Mouse (Mus musculus): ENCODE results near the gene Ccdc69. TPM values are rescaled to one million over a fixed set of nuclear protein-coding genes. Genes with fewer than 3 reads are reported as not detected.

Gene Ccdc69
- polyA plus RNA-seq, 1 experiment from 2014 or later = 0.13 TPM

- ATAC-seq (ENCODE audit: low FRiP score) = no peak
- Histone ChIP-seq H3K4me1 (peaks cover 4% of the 10 kb centered on the region; the same call in 1 of the 2 replicates), H3K9me3 (no peaks in the 10 kb centered on the region), H3K36me3 (replicated peaks) (no peaks in the 10 kb centered on the region), H3K27ac (no peak overlapping the region), H3K27me3 (no peaks in the 10 kb centered on the region), H3K4me3 (replicated peaks) (no peak overlapping the region), H3K9ac (no peak overlapping the region), H3K4me2 (no peak overlapping the region)
- 84% methylated on average over 7 of the region's 7 CpGs for WGBS
Measured at GRCm38 (mm10) chr11:55093096-55093495, 15.2 kb upstream of the Ccdc69 start.

- no peak overlapping the region for H3K4me3 ChIP-seq (replicated peaks)
- H3K4me1 ChIP-seq = no peaks in the 10 kb centered on the region
- ATAC-seq (ENCODE audit: low FRiP score) = no peak
- H3K4me2 ChIP-seq = no peak overlapping the region
- no peaks in the 10 kb centered on the region; the same call in 1 of the 2 replicates for H3K27me3 ChIP-seq
- 81% methylated on average over 2 of the region's 2 CpGs for WGBS
- H3K27ac ChIP-seq = no peak overlapping the region
- H3K9ac ChIP-seq = no peak overlapping the region
- no peaks in the 10 kb centered on the region for H3K9me3 ChIP-seq
- H3K36me3 ChIP-seq (replicated peaks) = no peaks in the 10 kb centered on the region
Measured at GRCm38 (mm10) chr11:55089892-55090291, 12.0 kb upstream of the Ccdc69 start.

DNA sequence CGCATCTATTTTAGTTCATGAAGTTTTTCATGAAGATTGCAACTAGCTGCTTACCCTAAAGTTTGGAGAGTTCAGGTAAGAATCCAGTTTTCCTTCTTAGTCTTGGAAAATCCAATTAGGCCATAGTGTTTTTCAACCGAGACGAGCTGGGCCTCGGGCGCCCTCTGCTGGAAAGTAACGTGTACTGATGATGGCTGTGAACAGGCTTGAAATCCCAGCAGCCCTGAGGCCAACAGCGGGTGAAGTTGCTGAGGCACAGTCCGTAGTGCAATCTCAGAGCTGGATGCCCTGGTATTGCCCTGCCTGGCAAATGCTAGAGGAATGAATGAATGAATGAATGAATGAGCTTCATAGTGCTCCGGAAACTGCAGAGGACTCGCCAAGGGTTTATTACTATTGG lies 9.1 kb upstream of the Ccdc69 start:
- no peaks in the 10 kb centered on the region for H3K36me3 ChIP-seq (replicated peaks)
- H3K9me3 ChIP-seq = no peaks in the 10 kb centered on the region
- no peak overlapping the region for H3K9ac ChIP-seq
- 9% methylated on average over 10 of the region's 10 CpGs for WGBS
- no peak overlapping the region for H3K4me2 ChIP-seq
- H3K4me3 ChIP-seq (replicated peaks) = no peak overlapping the region
- H3K27ac ChIP-seq = no peak overlapping the region
- no peak for ATAC-seq (ENCODE audit: low FRiP score)
- no peaks in the 10 kb centered on the region; the same call in 1 of the 2 replicates for H3K27me3 ChIP-seq
- H3K4me1 ChIP-seq = no peaks in the 10 kb centered on the region

- no peak overlapping the region for H3K4me3 ChIP-seq (replicated peaks)
- H3K9me3 ChIP-seq = no peaks in the 10 kb centered on the region
- no peak overlapping the region for H3K9ac ChIP-seq
- ATAC-seq (ENCODE audit: low FRiP score) = no peak
- no peak overlapping the region for H3K27ac ChIP-seq
- H3K27me3 ChIP-seq = no peaks in the 10 kb centered on the region; the same call in 1 of the 2 replicates
- no peaks in the 10 kb centered on the region for H3K4me1 ChIP-seq
- WGBS = 68% methylated on average over 5 of the region's 5 CpGs
- H3K36me3 ChIP-seq (replicated peaks) = no peaks in the 10 kb centered on the region
- no peak overlapping the region for H3K4me2 ChIP-seq
Measured at GRCm38 (mm10) chr11:55085396-55085795, 7.5 kb upstream of the Ccdc69 start.

- Histone ChIP-seq H3K4me2 (no peak overlapping the region), H3K27ac (no peak overlapping the region), H3K9ac (no peak overlapping the region), H3K9me3 (no peaks in the 10 kb centered on the region), H3K27me3 (no peaks in the 10 kb centered on the region; the same call in 1 of the 2 replicates), H3K4me3 (replicated peaks) (no peak overlapping the region), H3K4me1 (no peaks in the 10 kb centered on the region), H3K36me3 (replicated peaks) (no peaks in the 10 kb centered on the region)
- no peak for ATAC-seq (ENCODE audit: low FRiP score)
- WGBS = 79% methylated on average over 4 of the region's 4 CpGs
Measured at GRCm38 (mm10) chr11:55084629-55085028, 6.7 kb upstream of the Ccdc69 start.

DNA sequence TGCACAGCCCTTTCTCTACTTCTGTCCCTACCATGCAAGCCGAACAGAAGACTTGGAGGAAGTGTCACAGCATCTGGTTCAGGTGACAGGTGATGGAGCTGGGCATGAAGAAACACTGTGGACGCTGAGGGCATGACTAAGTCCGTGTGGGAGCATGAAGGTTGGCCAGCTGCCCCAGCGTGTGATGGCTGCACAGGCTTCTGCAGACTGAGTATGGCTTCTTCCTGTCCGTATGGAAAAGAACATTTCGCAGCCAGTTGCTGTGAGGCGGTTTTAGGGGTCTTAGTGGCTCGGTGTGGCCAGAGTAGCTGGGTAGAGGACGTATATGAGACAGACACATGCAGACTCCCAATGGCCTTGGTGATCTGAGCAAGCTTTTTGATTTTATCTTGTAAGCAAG lies 3.3 kb upstream of the Ccdc69 start:
- peaks cover 31% of the 10 kb centered on the region for H3K27me3 ChIP-seq
- no peak overlapping the region for H3K9ac ChIP-seq
- 91% methylated on average over 9 of the region's 9 CpGs for WGBS
- H3K4me2 ChIP-seq = no peak overlapping the region
- peaks cover 15% of the 10 kb centered on the region for H3K4me1 ChIP-seq
- no peaks in the 10 kb centered on the region for H3K36me3 ChIP-seq (replicated peaks)
- no peaks in the 10 kb centered on the region for H3K9me3 ChIP-seq
- H3K4me3 ChIP-seq (replicated peaks) = no peak overlapping the region
- ATAC-seq (ENCODE audit: low FRiP score) = no peak
- no peak overlapping the region for H3K27ac ChIP-seq

DNA sequence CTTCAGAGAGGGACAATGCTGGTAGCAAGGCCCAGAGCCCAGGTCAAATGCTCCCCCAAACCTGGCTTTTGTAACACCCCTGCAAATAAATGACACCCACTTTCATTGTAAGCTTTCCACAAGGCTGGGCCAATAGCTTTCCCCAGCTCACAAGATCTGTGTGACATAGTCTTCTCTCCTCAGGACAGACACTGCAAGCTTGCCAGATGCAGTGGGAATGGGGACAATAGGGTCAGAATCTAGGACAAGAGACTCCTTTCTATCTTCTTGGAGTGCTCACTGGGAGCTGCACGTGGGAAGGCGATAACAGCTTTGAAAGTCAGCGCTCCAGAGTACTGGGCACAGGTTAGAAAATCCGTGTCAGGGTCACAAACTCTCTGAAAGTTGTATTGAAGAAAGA lies 1.2 kb upstream of the Ccdc69 start:
- ATAC-seq (ENCODE audit: low FRiP score) = no peak
- 59% methylated on average over 4 of the region's 4 CpGs for WGBS
- no peak overlapping the region for H3K27ac ChIP-seq
- no peak overlapping the region for H3K4me2 ChIP-seq
- no peaks in the 10 kb centered on the region for H3K36me3 ChIP-seq (replicated peaks)
- H3K9me3 ChIP-seq = no peaks in the 10 kb centered on the region
- peaks cover 36% of the 10 kb centered on the region for H3K27me3 ChIP-seq
- no peak overlapping the region for H3K9ac ChIP-seq
- H3K4me1 ChIP-seq = peaks cover 15% of the 10 kb centered on the region
- H3K4me3 ChIP-seq (replicated peaks) = no peak overlapping the region

DNA sequence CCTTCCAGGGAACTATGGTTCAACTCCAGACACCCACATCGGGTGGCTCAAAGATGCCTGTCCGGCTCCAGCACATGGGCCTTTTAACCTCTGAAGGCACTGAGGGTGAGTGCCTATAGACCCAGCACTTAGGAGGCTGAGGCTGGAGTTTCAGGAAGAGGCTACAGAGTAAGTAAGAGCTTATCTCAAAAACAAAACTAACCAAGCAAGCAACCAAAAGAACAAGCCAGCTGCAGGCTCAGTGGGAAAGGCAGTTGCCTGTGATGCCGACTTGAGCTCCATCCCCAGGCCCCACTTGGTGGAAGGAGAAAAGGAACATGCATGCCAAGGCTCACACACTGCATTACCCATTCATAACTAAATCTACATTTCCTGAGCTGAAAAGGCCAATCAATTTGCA lies 571 bp upstream of the Ccdc69 start:
- 60% methylated on average over 3 of the region's 3 CpGs for WGBS
- peaks cover 36% of the 10 kb centered on the region for H3K27me3 ChIP-seq
- H3K9me3 ChIP-seq = no peaks in the 10 kb centered on the region
- H3K27ac ChIP-seq = no peak overlapping the region
- H3K4me3 ChIP-seq (replicated peaks) = no peak overlapping the region
- no peak for ATAC-seq (ENCODE audit: low FRiP score)
- H3K4me1 ChIP-seq = peaks cover 15% of the 10 kb centered on the region
- no peaks in the 10 kb centered on the region for H3K36me3 ChIP-seq (replicated peaks)
- H3K9ac ChIP-seq = no peak overlapping the region
- peak overlapping the region; percentile 96; the same call in 1 of the 2 replicates for H3K4me2 ChIP-seq

DNA sequence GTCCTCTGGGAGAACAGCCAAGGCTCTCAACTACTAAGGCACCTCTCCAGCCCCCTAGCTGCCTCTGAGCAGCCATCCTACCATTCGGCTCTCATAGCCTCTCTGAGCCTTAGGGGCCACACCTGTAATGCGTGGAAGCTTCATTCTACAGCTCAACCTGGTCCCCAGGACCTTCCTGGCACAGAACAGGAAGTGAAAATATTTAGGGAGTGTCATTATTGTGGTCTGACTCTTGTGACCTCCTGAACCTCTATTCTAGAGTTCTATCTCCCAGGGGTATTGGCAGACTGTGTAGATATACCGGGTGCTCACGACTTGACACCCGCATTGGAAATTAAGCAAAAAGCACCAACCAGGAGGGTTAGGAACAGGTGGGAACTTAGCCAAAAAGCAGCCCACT lies 1.7 kb downstream of the Ccdc69 start:
- ATAC-seq (ENCODE audit: low FRiP score) = no peak
- no peak overlapping the region for H3K9ac ChIP-seq
- H3K4me2 ChIP-seq = no peak overlapping the region
- H3K27ac ChIP-seq = no peak overlapping the region
- WGBS = 91% methylated on average over 5 of the region's 5 CpGs
- no peaks in the 10 kb centered on the region for H3K9me3 ChIP-seq
- no peaks in the 10 kb centered on the region for H3K36me3 ChIP-seq (replicated peaks)
- H3K4me1 ChIP-seq = peaks cover 15% of the 10 kb centered on the region
- H3K4me3 ChIP-seq (replicated peaks) = no peak overlapping the region
- H3K27me3 ChIP-seq = peaks cover 36% of the 10 kb centered on the region

DNA sequence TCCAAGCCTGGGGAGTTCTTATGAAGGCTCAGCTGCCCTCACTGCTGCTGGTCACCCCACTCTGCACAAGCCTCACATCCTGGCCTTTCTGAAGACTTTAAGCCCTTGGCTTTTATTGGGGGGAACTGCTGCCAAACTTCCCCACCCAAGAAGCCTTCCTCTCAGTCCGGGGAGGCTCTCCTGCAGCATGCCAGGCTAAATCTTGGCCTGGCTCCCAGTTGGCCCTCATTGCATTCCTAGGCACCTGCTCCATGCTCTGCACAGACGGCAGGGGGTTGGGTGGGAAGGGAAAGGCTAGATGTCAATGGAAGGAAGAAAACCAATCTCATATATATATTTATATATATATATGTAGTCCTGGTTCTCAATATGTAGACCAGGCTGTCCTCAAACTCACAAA lies 2.3 kb downstream of the Ccdc69 start:
- H3K4me1 ChIP-seq = peaks cover 15% of the 10 kb centered on the region
- no peak overlapping the region for H3K4me2 ChIP-seq
- peaks cover 36% of the 10 kb centered on the region for H3K27me3 ChIP-seq
- no peaks in the 10 kb centered on the region for H3K36me3 ChIP-seq (replicated peaks)
- H3K9me3 ChIP-seq = no peaks in the 10 kb centered on the region
- no peak overlapping the region for H3K9ac ChIP-seq
- H3K27ac ChIP-seq = no peak overlapping the region
- WGBS = 79% methylated on average over 2 of the region's 2 CpGs
- no peak overlapping the region for H3K4me3 ChIP-seq (replicated peaks)
- no peak for ATAC-seq (ENCODE audit: low FRiP score)

- H3K4me3 ChIP-seq (replicated peaks) = no peak overlapping the region
- 88% methylated on average over 10 of the region's 10 CpGs for WGBS
- no peak overlapping the region for H3K9ac ChIP-seq
- H3K36me3 ChIP-seq (replicated peaks) = no peaks in the 10 kb centered on the region
- no peak for ATAC-seq (ENCODE audit: low FRiP score)
- H3K27ac ChIP-seq = no peak overlapping the region
- peaks cover 16% of the 10 kb centered on the region for H3K4me1 ChIP-seq
- H3K27me3 ChIP-seq = peaks cover 24% of the 10 kb centered on the region
- no peaks in the 10 kb centered on the region for H3K9me3 ChIP-seq
- H3K4me2 ChIP-seq = no peak overlapping the region
Measured at GRCm38 (mm10) chr11:55073191-55073590, 4.7 kb downstream of the Ccdc69 start.

- H3K4me1 ChIP-seq = peaks cover 9% of the 10 kb centered on the region
- H3K27me3 ChIP-seq = peaks cover 16% of the 10 kb centered on the region
- no peak overlapping the region for H3K27ac ChIP-seq
- no peak overlapping the region for H3K4me3 ChIP-seq (replicated peaks)
- no peak for ATAC-seq (ENCODE audit: low FRiP score)
- H3K9ac ChIP-seq = no peak overlapping the region
- H3K9me3 ChIP-seq = no peaks in the 10 kb centered on the region
- no peak overlapping the region for H3K4me2 ChIP-seq
- no peaks in the 10 kb centered on the region for H3K36me3 ChIP-seq (replicated peaks)
- WGBS = 87% methylated on average over 8 of the region's 8 CpGs
Measured at GRCm38 (mm10) chr11:55072467-55072866, 5.5 kb downstream of the Ccdc69 start.

DNA sequence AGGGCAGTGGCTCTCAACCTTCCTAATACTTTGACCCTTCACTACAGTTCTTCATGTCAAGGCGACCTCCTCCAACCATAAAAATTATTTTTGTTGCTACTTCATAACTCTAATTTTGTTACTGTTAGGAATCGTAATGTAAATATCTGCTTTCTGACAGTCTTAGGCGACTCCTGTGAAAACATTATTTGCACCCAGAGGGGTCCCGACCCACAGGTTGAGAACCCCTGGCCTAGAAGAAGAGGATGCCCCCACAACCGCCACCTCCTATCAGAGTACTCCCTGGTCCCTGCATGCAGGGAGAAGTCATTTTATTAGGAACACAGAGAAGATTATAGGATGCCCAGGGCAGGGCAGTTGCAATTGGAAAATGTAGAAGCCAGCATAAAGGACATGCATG lies 6.6 kb downstream of the Ccdc69 start:
- ATAC-seq (ENCODE audit: low FRiP score) = no peak
- no peaks in the 10 kb centered on the region for H3K36me3 ChIP-seq (replicated peaks)
- peaks cover 4% of the 10 kb centered on the region; the same call in 1 of the 2 replicates for H3K4me1 ChIP-seq
- no peak overlapping the region for H3K4me2 ChIP-seq
- H3K9me3 ChIP-seq = no peaks in the 10 kb centered on the region
- H3K4me3 ChIP-seq (replicated peaks) = no peak overlapping the region
- no peak overlapping the region for H3K9ac ChIP-seq
- H3K27ac ChIP-seq = no peak overlapping the region
- 87% methylated on average over 5 of the region's 5 CpGs for WGBS
- 0 out of 2 replicates have a peak, but pooled peaks cover 5% of the 10 kb centered on the region for H3K27me3 ChIP-seq

Data from forebrain, embryonic 12.5 days (tissue).